Mouse (Mus musculus) MN1 (cell line): Measurements from ENCODE around the gene Epha1.

Experiments used
- DNase-seq: peaks from one replicate; pipeline ENCODE4 v3.0.0-alpha.2; 2016; ENCODE audit warnings: low spot score

The Epha1 gene

DNA sequence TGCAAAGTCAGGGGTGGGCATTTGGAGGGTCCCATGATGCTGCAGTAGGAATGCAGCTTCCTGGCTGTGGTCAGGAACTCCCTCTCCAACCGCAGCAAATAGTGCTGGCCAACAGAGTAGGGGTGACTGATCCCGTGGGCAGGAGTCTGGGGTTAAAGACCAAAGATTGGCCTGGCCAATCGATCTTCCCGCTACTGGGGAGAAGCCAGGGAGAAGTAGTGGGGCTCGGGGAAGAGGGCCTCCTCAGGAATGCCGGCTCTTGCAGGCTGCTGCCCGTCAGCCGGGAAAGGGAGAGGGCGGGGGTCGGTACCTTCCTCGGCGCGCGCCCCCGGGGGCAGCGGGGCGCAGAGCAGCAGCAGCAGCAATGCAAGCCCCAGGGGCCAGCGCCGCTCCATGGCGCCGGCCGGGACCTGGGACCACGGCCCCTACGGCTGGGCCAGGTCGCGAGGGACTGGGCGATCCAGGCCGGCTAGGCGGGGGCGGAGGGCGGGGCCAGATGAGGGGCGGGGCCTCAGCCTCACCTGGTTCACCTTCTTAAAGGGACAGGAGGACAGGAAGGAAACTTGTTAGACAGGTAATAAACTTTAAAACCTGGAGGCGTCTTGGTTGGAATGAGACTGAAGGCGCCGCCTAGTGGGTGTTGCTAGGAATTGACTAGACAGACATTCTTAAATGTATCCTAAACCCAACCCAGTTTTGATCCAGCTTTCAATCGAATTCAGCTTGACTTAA lies at the start of gene Epha1:
Gene Epha1 (minus strand): TSS at position 453 of the 732 bp plus-strand sequence.
- peak; percentile 41 for DNase-seq

DNA sequence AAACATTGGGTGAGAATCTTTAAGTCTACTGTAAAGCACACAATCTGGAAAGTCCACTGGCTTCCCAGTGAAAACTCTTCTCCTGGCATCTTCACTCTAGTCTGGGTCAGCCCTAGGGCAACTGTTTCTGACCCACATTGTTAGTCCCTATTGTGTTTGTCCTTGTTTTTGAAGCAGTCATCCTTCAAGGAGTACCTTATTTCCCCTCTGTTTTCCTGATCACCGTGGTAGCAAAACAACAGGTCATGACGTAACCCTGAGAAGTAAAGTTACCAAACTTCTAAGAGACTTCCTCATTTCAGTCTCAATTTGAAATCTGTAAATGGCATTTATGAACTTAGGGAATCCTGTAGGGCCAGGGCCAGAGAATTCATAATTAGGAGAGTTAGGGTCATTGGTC lies 48.4 kb upstream of the Epha1 start:
- DNase-seq, result no peak

DNA sequence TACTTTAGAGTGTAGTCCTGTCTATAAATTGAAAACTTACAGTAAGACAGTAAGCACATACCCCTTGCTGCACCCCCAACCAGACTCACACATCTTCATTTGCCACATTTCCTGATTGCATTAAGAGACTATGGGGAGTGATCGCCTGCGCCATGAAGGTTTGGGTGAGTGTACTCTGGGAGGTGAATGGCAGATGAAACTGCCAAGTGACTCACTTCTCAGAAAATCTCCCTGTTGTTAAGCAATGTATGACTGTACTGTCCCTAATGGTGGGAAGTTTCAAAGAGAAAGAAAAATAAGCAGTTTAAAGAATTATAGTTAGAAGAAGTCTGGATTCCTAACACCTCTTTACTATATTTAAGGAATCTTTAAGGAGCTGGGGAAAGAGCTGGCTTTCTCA lies 46.4 kb upstream of the Epha1 start:
- DNase-seq, result no peak

DNA sequence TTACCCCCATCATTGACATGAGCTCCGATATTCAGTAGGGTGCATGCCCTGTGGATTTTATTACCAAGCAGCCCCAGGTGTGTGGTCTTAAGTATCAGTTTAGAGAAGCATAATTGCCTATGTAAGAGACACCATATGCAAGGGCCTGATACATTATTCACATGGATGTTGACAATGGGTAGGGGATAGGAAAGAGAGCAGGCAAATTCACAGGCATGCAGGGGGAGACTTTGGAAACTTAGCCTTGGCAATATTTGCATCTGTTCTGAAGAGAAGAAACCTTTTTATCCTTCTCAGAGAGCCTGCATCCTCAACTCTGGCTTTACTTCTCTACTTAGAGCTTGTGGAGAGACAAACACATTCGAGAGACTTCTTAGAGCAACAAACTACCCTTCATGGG lies 32.1 kb upstream of the Epha1 start, which contains the start of gene Tas2r135:
Gene Tas2r135 (plus strand): TSS at position 301 of the 400 bp plus-strand sequence.
- DNase-seq, result no peak

DNA sequence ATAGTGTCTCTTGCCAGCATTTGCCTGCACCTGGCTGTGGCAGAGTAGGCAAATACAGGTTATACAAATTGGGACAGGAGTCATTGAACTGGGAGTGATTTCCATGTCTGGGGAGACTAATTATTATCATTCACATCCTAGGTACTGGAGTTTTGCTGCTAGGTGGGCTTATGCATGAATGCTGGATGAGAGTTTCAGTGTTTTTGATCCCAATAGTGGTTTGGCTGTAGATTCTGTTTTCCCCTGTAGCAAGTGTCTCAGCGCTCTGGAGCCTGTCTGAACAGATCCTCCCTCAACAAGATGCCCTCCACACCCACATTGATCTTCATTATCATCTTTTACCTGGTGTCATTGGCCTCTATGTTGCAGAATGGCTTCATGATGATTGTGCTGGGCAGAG lies 26.9 kb upstream of the Epha1 start, which contains the start of gene Tas2r143:
Gene Tas2r143 (plus strand): TSS at position 301 of the 400 bp plus-strand sequence.
- DNase-seq, result no peak

- DNase-seq, result no peak
Observed at GRCm38 (mm10) chr6:42398998-42399397, 25.9 kb upstream of the Epha1 start.

- no peak for DNase-seq
Observed at GRCm38 (mm10) chr6:42398285-42398684, 25.2 kb upstream of the Epha1 start.

GRCm38 (mm10) chr6:42397041-42397657 lies 24.1 kb upstream of the Epha1 start:
- DNase-seq, result no peak

DNA sequence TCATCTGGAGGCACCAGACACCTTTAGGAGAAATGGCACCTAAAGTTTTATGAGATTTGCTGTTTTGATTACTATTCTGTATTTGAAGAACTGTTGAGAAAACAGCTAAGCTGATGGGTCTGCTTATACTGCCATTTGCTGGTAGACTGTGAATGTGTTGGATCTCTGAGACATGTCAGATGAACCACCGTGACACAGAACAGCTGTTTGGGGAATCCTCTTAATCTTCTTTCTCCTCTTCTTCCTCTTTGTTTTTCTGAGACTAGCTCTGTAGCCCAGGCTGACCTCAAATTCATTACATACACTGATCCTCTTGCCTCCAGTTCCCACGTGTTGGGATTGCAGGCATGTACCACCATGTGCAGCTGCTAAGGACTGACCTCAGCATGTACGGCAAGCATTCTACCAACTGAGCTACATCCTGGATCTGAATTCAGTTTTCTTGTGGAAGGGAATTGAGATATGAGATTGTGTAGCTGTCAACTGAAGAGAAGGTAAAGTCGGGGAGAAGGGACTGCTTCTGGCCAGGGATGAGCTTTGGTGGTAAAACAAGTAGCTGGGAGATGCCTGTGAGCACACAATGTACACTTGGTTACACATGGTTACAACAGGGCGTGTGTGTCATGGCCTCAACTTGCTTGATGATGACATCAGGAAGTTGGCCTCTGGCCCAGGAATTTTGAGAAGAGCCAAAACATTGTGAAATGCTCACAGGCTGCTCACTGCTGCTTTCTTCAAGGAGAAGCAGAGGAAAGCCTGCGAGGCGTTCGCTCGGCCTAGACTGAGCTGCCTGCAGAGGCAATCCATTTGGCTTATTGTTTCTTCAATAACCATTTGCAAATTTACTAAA lies 23.1 kb upstream of the Epha1 start:
- peak; percentile 83 for DNase-seq

- DNase-seq, result no peak
Observed at GRCm38 (mm10) chr6:42391796-42392330, 18.8 kb upstream of the Epha1 start.

GRCm38 (mm10) chr6:42385635-42386034 lies 12.6 kb upstream of the Epha1 start:
- DNase-seq, result no peak

GRCm38 (mm10) chr6:42383360-42383759 lies 10.3 kb upstream of the Epha1 start:
- no peak for DNase-seq

DNA sequence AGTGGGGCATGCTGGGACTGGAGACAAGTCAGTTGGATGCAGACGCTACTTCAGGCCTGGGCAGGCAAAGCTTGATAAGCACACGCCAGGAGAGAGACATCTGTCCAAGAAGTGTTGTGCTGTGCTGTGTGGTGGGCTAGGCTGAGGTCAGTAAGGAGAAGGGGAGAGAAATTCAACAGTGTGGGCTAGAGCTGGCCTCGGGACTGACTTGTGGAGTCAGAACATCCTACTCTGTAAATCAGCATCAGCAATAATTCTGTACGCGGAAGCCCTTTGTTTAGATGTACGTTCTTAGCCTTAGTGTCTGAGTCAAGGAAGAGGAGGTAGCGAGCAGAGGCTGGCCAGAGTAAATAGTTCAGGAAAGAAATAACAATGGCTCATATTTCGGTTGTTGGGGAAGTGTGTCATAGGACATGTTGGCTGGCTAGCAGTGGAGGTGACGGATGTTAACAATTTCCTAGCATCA lies 8.9 kb upstream of the Epha1 start:
- no peak for DNase-seq

- DNase-seq, result no peak
Observed at GRCm38 (mm10) chr6:42381221-42381620, 8.2 kb upstream of the Epha1 start.

- peak; percentile 40 for DNase-seq
Observed at GRCm38 (mm10) chr6:42380416-42381144, 7.5 kb upstream of the Epha1 start.

DNA sequence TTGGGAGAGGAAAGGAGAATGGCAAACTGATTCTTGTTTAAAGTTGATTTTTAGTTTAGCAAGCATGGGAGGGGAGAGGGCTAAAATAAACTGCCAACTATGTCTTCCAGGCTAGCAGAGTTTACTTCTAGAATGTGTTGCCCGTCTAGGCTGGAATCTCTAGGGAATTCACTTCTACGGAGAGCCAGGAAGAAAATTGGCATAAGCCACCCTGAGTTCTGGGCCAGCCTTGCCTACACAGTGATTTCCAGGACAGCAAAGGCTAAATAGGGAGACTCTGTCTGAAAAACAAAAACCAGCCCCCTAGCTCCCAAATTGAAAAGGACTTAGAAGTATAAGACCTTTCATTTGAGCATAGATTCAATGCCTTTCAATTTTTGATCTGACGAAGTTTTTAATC lies 6.5 kb upstream of the Epha1 start:
- DNase-seq, result no peak

DNA sequence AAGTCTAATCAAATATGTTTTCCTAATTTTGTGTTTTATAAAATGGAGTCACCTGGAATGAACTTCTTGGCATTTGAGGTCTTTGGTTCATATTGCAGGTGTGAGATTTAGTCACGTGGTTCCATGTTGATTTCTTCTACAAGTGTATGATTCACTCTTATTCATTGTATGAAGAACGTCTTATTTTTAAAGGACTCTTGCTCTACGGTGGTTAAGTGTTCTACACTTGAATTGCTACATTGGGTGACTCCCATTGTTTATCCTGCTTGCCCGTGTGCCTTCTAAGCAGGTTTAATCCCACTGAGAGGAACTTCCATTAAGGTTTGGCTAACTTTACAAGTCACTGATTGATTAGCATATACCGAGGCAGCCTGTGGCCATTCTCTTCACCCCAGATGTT lies 4.2 kb upstream of the Epha1 start:
- DNase-seq, result no peak

DNA sequence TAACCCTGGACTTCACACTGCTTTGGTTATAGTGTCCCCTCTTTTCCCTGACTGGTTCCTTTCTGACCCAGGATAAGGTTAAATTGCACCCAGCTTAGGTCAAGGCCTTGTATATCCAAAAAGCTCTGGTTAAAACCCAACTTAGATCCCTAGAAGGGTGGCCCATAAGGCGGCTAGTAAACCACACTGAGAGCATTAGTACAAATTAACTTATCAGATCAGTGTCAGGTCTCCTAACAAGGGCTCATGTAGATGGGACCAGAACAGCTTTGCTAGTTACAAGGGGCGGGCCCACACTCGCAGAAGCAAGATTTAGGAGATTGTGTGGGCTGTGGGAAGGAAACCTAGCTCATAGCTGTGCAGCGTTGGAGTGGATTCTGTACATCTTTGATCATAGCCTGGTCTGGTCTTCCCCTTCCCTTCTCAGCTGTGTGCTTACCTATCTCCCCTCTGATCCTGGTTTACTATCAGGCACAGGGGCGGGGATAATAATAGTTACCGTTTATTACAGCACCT lies 3.5 kb upstream of the Epha1 start:
- peak; percentile 30 for DNase-seq

DNA sequence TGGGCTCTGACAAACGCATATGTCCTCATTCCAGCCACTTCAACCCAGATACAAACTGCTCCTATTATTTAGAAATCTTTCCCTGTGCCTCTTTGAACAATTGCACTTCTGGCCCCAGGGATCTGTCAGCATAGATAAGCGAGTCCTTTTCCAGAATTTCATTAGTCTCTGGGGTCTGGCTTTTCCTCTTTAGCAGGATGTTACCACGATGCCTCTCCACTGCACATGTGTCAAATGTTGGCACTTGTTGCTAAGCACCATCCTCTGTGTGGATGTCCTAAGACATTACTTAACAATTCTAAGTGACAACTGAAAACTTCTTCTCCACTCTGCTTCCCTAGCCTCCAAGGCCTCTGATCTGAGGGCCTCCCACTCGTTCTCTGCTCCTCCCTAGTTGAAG lies 2.9 kb upstream of the Epha1 start:
- DNase-seq, result peak; percentile 73

DNA sequence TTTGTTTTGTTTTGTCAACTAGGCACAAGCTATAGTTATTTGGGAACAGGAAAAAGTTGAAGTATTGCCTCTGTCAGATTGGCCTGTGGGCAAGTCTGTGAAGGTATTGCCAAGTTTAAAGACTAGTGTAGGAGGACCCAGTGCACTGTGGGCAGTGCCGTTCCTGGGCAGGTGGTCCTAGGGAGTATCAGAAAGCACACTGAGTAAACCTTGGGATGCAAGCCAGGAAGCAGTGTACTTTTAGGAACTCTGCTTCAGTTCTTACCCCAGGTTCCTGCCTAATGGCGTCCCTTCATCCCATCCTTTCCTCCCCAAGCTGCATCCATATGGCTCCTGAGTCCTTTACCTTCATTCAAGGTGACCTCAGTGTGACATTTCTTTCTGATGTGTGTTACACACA lies 2.1 kb upstream of the Epha1 start:
- no peak for DNase-seq

GRCm38 (mm10) chr6:42374701-42375100 lies 1.6 kb upstream of the Epha1 start:
- peak; percentile 49 for DNase-seq
